Mouse (Mus musculus): ENCODE results near the gene Lamb1.

Gene Lamb1

DNA sequence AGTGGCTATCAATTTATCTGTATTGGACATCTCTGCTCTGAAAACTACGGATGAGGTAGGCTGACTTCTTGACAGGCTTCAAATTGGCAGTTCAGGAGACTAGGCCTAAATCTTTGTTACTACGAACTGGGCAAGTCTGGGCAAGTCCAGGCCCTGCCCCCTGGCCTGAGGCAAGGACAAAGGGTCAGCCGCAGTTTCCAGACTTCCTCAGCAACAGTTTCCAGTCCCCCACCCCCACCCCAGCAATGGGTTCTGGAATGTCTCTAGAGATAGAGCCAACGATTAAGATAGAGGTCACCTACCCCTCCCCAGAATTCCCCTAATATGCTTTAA lies 110.2 kb downstream of the Lamb1 start:
- H3K27me3 ChIP-seq (ENCODE audit: insufficient read depth, low read length) = no peaks in the 10 kb centered on the region
- H3K4me1 ChIP-seq (replicated peaks; ENCODE audit: low read depth, low read length) = no peaks in the 10 kb centered on the region
- H3K4me3 ChIP-seq (replicated peaks; ENCODE audit: low read length) = no peak overlapping the region
- peaks cover 29% of the 10 kb centered on the region for H3K9me3 ChIP-seq (ENCODE audit: low read length)
- no peaks in the 10 kb centered on the region for H3K36me3 ChIP-seq (ENCODE audit: insufficient read depth, low read length)
- TF ChIP-seq CTCF (conservative IDR thresholded peaks at IDR 0.05; ENCODE audit: low read length) (no peak), POU5F1 (IDR thresholded peaks at IDR 0.05; ENCODE audit: borderline replicate concordance, low read length) (no peak), NANOG (IDR thresholded peaks at IDR 0.05; ENCODE audit: borderline replicate concordance, low read length) (no peak)

DNA sequence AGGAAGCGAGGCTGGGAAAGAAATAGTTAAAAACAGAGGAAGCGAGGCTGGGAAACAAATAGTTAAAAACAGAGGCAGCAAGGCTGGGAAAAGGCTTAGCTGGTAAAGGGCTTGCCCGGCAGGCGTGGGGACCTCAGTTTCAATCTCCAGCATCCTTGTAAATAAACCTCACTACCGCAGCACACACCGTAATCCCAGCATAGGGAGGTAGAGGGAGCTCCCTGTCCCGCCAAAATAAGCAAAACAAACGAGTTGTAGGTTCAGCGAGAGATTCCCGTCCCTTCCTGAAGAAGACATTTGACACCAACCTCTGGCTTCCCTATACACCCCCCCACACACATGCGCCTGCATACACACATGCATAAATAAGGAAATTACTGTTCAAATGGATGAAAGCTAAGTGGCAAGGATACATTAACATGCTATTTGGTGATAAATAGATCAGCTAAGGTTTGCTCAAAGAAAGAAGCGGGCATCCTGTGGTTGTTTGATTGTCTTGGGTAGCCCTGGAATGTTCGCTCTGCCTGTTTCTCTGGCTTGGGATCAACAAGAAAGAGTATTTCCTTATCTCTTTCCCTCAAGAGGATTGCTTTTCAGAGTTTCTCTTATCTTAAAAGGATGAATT lies 111.4 kb downstream of the Lamb1 start:
- Histone ChIP-seq H3K4me3 (replicated peaks; ENCODE audit: low read length) (no peak overlapping the region), H3K4me1 (replicated peaks; ENCODE audit: low read depth, low read length) (no peaks in the 10 kb centered on the region), H3K36me3 (ENCODE audit: insufficient read depth, low read length) (no peaks in the 10 kb centered on the region), H3K27me3 (ENCODE audit: insufficient read depth, low read length) (no peaks in the 10 kb centered on the region), H3K9me3 (ENCODE audit: low read length) (peaks cover 22% of the 10 kb centered on the region)
- 0 out of 2 replicates have a peak, but pooled peaks have one; percentile 8 for TF ChIP-seq CTCF (conservative IDR thresholded peaks at IDR 0.05; ENCODE audit: low read length)
- TF ChIP-seq NANOG (IDR thresholded peaks at IDR 0.05; ENCODE audit: borderline replicate concordance, low read length) = no peak

DNA sequence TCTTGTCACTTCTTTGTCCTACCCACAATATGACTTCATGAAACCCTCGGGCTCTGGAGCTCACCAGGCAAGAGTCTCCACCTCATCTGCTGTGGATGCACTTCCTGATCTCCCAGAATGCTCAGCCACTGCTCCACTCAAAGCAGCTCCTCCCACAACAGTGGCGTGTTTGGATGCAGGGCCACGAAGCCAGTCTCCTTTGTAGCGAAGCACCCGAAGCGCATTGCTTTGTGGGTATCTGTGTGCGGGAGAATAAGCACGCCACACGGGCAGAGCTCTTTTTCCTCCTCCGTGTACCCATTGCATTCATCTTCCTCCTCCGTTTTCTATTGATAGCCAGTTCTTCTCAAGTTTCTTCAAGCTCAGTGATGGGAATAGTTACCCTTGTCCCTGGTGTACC lies 112.2 kb downstream of the Lamb1 start:
- Histone ChIP-seq H3K4me1 (replicated peaks; ENCODE audit: low read depth, low read length) (no peaks in the 10 kb centered on the region), H3K9me3 (ENCODE audit: low read length) (peaks cover 21% of the 10 kb centered on the region), H3K36me3 (ENCODE audit: insufficient read depth, low read length) (no peaks in the 10 kb centered on the region), H3K27me3 (ENCODE audit: insufficient read depth, low read length) (no peaks in the 10 kb centered on the region), H3K4me3 (replicated peaks; ENCODE audit: low read length) (no peak overlapping the region)
- TF ChIP-seq POU5F1 (IDR thresholded peaks at IDR 0.05; ENCODE audit: borderline replicate concordance, low read length) (no peak), NANOG (IDR thresholded peaks at IDR 0.05; ENCODE audit: borderline replicate concordance, low read length) (no peak), CTCF (conservative IDR thresholded peaks at IDR 0.05; ENCODE audit: low read length) (no peak)

Data from E14TG2a.4 (cell line).